Comparison of ENCODE assay signal across 13 mouse cellular contexts in genomic region chr3:89328623-89329022, GRCm38 (mm10). TPM values are rescaled to one million over a fixed set of nuclear protein-coding genes. Genes with fewer than 3 reads are reported as not detected.
DNase-seq lines count a peak whose midpoint lies in the region; ATAC-seq and TF ChIP-seq lines count a peak whose summit lies in the region.
"Had no signal": no experiment of that assay in that cellular context is flagged by ENCODE, and none has a peak within 500 bp of the region (broad histone marks: within the 10 kb centered on the region; RNA-seq: fewer than 3 reads in every experiment).

No protein-coding gene starts in this region.

- H3K27me3 ChIP-seq in hindbrain, postnatal 0 days (ENCODE audit: insufficient read depth, low read length) = no peaks in the 10 kb centered on the region
- no peaks in the 10 kb centered on the region for H3K27me3 ChIP-seq in hindbrain, embryonic 16.5 days (replicated peaks; ENCODE audit: control insufficient read depth, insufficient read depth, low read length)
- no peaks in the 10 kb centered on the region for H3K27me3 ChIP-seq in ES-Bruce4 (ENCODE audit: control insufficient read depth, insufficient read depth, low read length, poor library complexity, severe bottlenecking)
- H3K27me3 ChIP-seq in intestine, embryonic 16.5 days (replicated peaks; ENCODE audit: control insufficient read depth, insufficient read depth, low read length) = no peaks in the 10 kb centered on the region

- H3K4me3 ChIP-seq in hindbrain, postnatal 0 days (ENCODE audit: low read length) = no peak overlapping the region
- no peak overlapping the region for H3K4me3 ChIP-seq in hindbrain, embryonic 16.5 days (ENCODE audit: low read length)
- H3K4me3 ChIP-seq in ES-Bruce4 (ENCODE audit: low read depth, low read length) = no peak overlapping the region
- no peak overlapping the region for H3K4me3 ChIP-seq in intestine, embryonic 16.5 days (ENCODE audit: low read length)

- no peak overlapping the region for H3K9ac ChIP-seq in hindbrain, postnatal 0 days (replicated peaks; ENCODE audit: low read length)
- no peak overlapping the region for H3K9ac ChIP-seq in hindbrain, embryonic 16.5 days (ENCODE audit: low read depth, low read length)
- H3K9ac ChIP-seq in ES-Bruce4 (ENCODE audit: low read depth, poor library complexity, severe bottlenecking) = peak overlapping the region; percentile 44; the same call in 1 of the 2 replicates
- H3K9ac ChIP-seq in intestine, embryonic 16.5 days (ENCODE audit: low read depth, low read length) = 0 out of 2 replicates have a peak overlapping the region, but pooled peaks have one; percentile 1

- no peaks in the 10 kb centered on the region for H3K36me3 ChIP-seq in hindbrain, postnatal 0 days (ENCODE audit: insufficient read depth, low read length)
- H3K36me3 ChIP-seq in hindbrain, embryonic 16.5 days (ENCODE audit: control insufficient read depth, insufficient read depth, low read length) = no peaks in the 10 kb centered on the region
- 0 out of 2 replicates have a peak, but pooled peaks cover under 1% of the 10 kb centered on the region for H3K36me3 ChIP-seq in ES-Bruce4 (ENCODE audit: control insufficient read depth, insufficient read depth, low read length, poor library complexity, severe bottlenecking)
- H3K36me3 ChIP-seq in intestine, embryonic 16.5 days (ENCODE audit: control insufficient read depth, insufficient read depth, low read length) = peaks cover 5% of the 10 kb centered on the region; the same call in 1 of the 2 replicates
- H3K36me3 ChIP-seq: G1E had no signal

- peak; percentile 75; the same call in 1 of the 2 replicates for TF ChIP-seq EP300 in ES-Bruce4 (IDR thresholded peaks at IDR 0.05; ENCODE audit: insufficient read depth, low read depth, low read length)

- TF ChIP-seq CTCF in hindbrain, postnatal 0 days (IDR thresholded peaks at IDR 0.05; ENCODE audit: low read depth) = no peak
- no peak for TF ChIP-seq CTCF in ES-Bruce4 (IDR thresholded peaks at IDR 0.05; ENCODE audit: low read depth, low read length)

- WGBS in hindbrain, postnatal 0 days = 20% methylated on average over 4 of the region's 4 CpGs
- WGBS in hindbrain, embryonic 16.5 days = 16% methylated on average over 4 of the region's 4 CpGs
- 13% methylated on average over 4 of the region's 4 CpGs for WGBS in intestine, embryonic 16.5 days

- H3K4me2 ChIP-seq in hindbrain, postnatal 0 days (ENCODE audit: low read depth, low read length) = no peak overlapping the region
- H3K4me2 ChIP-seq in hindbrain, embryonic 16.5 days (ENCODE audit: low read length) = no peak overlapping the region
- H3K4me2 ChIP-seq in intestine, embryonic 16.5 days (ENCODE audit: low read depth, low read length) = no peak overlapping the region

- H3K27ac ChIP-seq in hindbrain, postnatal 0 days = no peak overlapping the region
- no peak overlapping the region for H3K27ac ChIP-seq in hindbrain, embryonic 16.5 days (ENCODE audit: low read depth, low read length)
- H3K27ac ChIP-seq in ES-Bruce4 (ENCODE audit: insufficient read depth, low read length) = peak overlapping the region; percentile 44
- no peak overlapping the region for H3K27ac ChIP-seq in intestine, embryonic 16.5 days (ENCODE audit: low read length)

- DNase-seq in hindbrain, postnatal 0 days (ENCODE audit: low spot score) = no peak
- DNase-seq in MN1 (ENCODE audit: low spot score) = peak; percentile 78
- DNase-seq in gastrocnemius, adult 18-20 months (ENCODE audit: low spot score) = no peak
- DNase-seq in B cell, adult 2 months = no peak
- DNase-seq: cerebellum, postnatal 25 days; gastrocnemius, postnatal 36 days; heart, postnatal 14 days; kidney, adult 9 months had no signal

- ATAC-seq in hindbrain, postnatal 0 days = 0 out of 2 replicates have a peak, but pooled peaks have one; percentile 30
- ATAC-seq in hindbrain, embryonic 16.5 days = no peak
- peak; percentile 29; the same call in 1 of the 2 replicates for ATAC-seq in intestine, embryonic 16.5 days

- no peaks in the 10 kb centered on the region for H3K9me3 ChIP-seq in hindbrain, postnatal 0 days (ENCODE audit: low read length)
- no peaks in the 10 kb centered on the region for H3K9me3 ChIP-seq in hindbrain, embryonic 16.5 days (ENCODE audit: control insufficient read depth, low read length)
- no peaks in the 10 kb centered on the region for H3K9me3 ChIP-seq in ES-Bruce4 (replicated peaks; ENCODE audit: control insufficient read depth, insufficient read depth, low read length, poor library complexity, severe bottlenecking)
- no peaks in the 10 kb centered on the region for H3K9me3 ChIP-seq in intestine, embryonic 16.5 days (ENCODE audit: control insufficient read depth, low read length)
- H3K9me3 ChIP-seq: G1E had no signal

- H3K4me1 ChIP-seq in hindbrain, postnatal 0 days (ENCODE audit: insufficient read depth, low read length) = peaks cover 16% of the 10 kb centered on the region
- H3K4me1 ChIP-seq in hindbrain, embryonic 16.5 days (ENCODE audit: control insufficient read depth, insufficient read depth, low read depth, low read length) = peaks cover 9% of the 10 kb centered on the region
- peaks cover 14% of the 10 kb centered on the region for H3K4me1 ChIP-seq in ES-Bruce4 (ENCODE audit: control insufficient read depth, insufficient read depth, low read length)
- peaks cover 32% of the 10 kb centered on the region for H3K4me1 ChIP-seq in intestine, embryonic 16.5 days (ENCODE audit: control insufficient read depth, insufficient read depth, low read length)

- peak; percentile 21 for TF ChIP-seq POLR2A in ES-Bruce4 (IDR thresholded peaks at IDR 0.05; ENCODE audit: insufficient read depth, low read length)

RNA-seq across cellular contexts. Expression of gene Efna3, which starts 5.9 kb away (rescaled TPM):
- 107 and 171 TPM in 2 replicates for total RNA-seq in hindbrain, postnatal 0 days (2014; rRNA removed)
- 57.0 and 61.4 TPM in 2 replicates for polyA plus RNA-seq in hindbrain, postnatal 0 days (2015; fragmentation: Nextera tagmentation; extraction: Ambion mirVana)
- 77.9 and 78.0 TPM in 2 replicates for polyA plus RNA-seq in hindbrain, embryonic 16.5 days (2015; fragmentation: Nextera tagmentation; extraction: Ambion mirVana)
- polyA plus RNA-seq in ES-Bruce4 (2011; ENCODE audit: insufficient read depth, insufficient read length, low read depth, missing spikeins) = 17.2 and 18.9 TPM in 2 replicates
- polyA plus RNA-seq in intestine, embryonic 16.5 days (2015; fragmentation: Nextera tagmentation; extraction: Ambion mirVana) = 5.9 and 7.5 TPM in 2 replicates
- total RNA-seq in gastrocnemius, adult 18-20 months (2021) = not detected
- total RNA-seq: G1E; gastrocnemius, postnatal 36 days; heart, postnatal 14 days; liver, adult 2 months had no signal
- polyA plus RNA-seq: G1E; liver, adult 2 months had no signal

RNA-seq across cellular contexts. Expression of gene Efna4, which starts 9.2 kb away (rescaled TPM):
- 7.6 and 9.6 TPM in 2 replicates for total RNA-seq in hindbrain, postnatal 0 days (2014; rRNA removed)
- 3.5 and 4.2 TPM in 2 replicates for polyA plus RNA-seq in hindbrain, postnatal 0 days (2015; fragmentation: Nextera tagmentation; extraction: Ambion mirVana)
- 3.9 and 5.0 TPM in 2 replicates for polyA plus RNA-seq in hindbrain, embryonic 16.5 days (2015; fragmentation: Nextera tagmentation; extraction: Ambion mirVana)
- 14.6 and 16.7 TPM in 2 replicates for polyA plus RNA-seq in ES-Bruce4 (2011; ENCODE audit: insufficient read depth, insufficient read length, low read depth, missing spikeins)
- polyA plus RNA-seq in intestine, embryonic 16.5 days (2015; fragmentation: Nextera tagmentation; extraction: Ambion mirVana) = 12.1 and 14.1 TPM in 2 replicates
- total RNA-seq in gastrocnemius, adult 18-20 months (2021) = not detected
- total RNA-seq: G1E; liver, adult 2 months had no signal
- polyA plus RNA-seq: G1E had no signal

RNA-seq across cellular contexts. Expression of gene Adam15, which starts 21.2 kb away (rescaled TPM):
- total RNA-seq in hindbrain, postnatal 0 days (2014; rRNA removed) = 94.4 and 107 TPM in 2 replicates
- polyA plus RNA-seq in hindbrain, postnatal 0 days (2015; fragmentation: Nextera tagmentation; extraction: Ambion mirVana) = 67.6 and 73.2 TPM in 2 replicates
- polyA plus RNA-seq in hindbrain, embryonic 16.5 days (2015; fragmentation: Nextera tagmentation; extraction: Ambion mirVana) = 74.6 and 84.1 TPM in 2 replicates
- polyA plus RNA-seq in ES-Bruce4 (2011; ENCODE audit: insufficient read depth, insufficient read length, low read depth, missing spikeins) = 25.2 TPM in 2 replicates
- 49.3 and 51.6 TPM in 2 replicates for polyA plus RNA-seq in intestine, embryonic 16.5 days (2015; fragmentation: Nextera tagmentation; extraction: Ambion mirVana)
- total RNA-seq in gastrocnemius, adult 18-20 months (2021) = 10 to 100 TPM; 16.9 to 26.1 TPM

RNA-seq across cellular contexts. Expression of gene Dcst2, which starts 33.2 kb away (rescaled TPM):
- 0.07 and 0.31 TPM in 2 replicates for total RNA-seq in hindbrain, postnatal 0 days (2014; rRNA removed)
- 0.20 and 0.42 TPM in 2 replicates for polyA plus RNA-seq in hindbrain, postnatal 0 days (2015; fragmentation: Nextera tagmentation; extraction: Ambion mirVana)
- polyA plus RNA-seq in hindbrain, embryonic 16.5 days (2015; fragmentation: Nextera tagmentation; extraction: Ambion mirVana) = 0.10 and 0.11 TPM in 2 replicates
- polyA plus RNA-seq in ES-Bruce4 (2011; ENCODE audit: insufficient read depth, insufficient read length, low read depth, missing spikeins) = 0.25 and 0.29 TPM in 2 replicates
- polyA plus RNA-seq in intestine, embryonic 16.5 days (2015; fragmentation: Nextera tagmentation; extraction: Ambion mirVana) = 2.8 and 5.0 TPM in 2 replicates
- total RNA-seq in gastrocnemius, adult 18-20 months (2021) = not detected
- total RNA-seq: G1E; gastrocnemius, postnatal 36 days; heart, postnatal 14 days; liver, adult 2 months had no signal
- polyA plus RNA-seq: G1E; liver, adult 2 months had no signal

RNA-seq across cellular contexts. Expression of gene Dcst1, which starts 36.4 kb away (rescaled TPM):
- total RNA-seq in hindbrain, postnatal 0 days (2014; rRNA removed) = 0.05 TPM in 1 of 2 replicates, not detected in the other
- 1.00 and 1.1 TPM in 2 replicates for polyA plus RNA-seq in hindbrain, postnatal 0 days (2015; fragmentation: Nextera tagmentation; extraction: Ambion mirVana)
- 0.66 and 1.1 TPM in 2 replicates for polyA plus RNA-seq in hindbrain, embryonic 16.5 days (2015; fragmentation: Nextera tagmentation; extraction: Ambion mirVana)
- not detected in 2 replicates for polyA plus RNA-seq in ES-Bruce4 (2011; ENCODE audit: insufficient read depth, insufficient read length, low read depth, missing spikeins)
- polyA plus RNA-seq in intestine, embryonic 16.5 days (2015; fragmentation: Nextera tagmentation; extraction: Ambion mirVana) = 3.5 and 5.0 TPM in 2 replicates
- not detected for total RNA-seq in gastrocnemius, adult 18-20 months (2021)
- total RNA-seq: gastrocnemius, postnatal 36 days; liver, adult 2 months had no signal
- polyA plus RNA-seq: G1E had no signal

Comparison
In these comparisons a context has a peak if more than half of its experiments do, and no peak if none do; other contexts are left out.
1. H3K9ac ChIP-seq: peak in ES-Bruce4 (single experiment) and intestine, embryonic 16.5 days (single experiment); none in hindbrain, postnatal 0 days (single experiment) and hindbrain, embryonic 16.5 days (single experiment).